Mouse (Mus musculus) CD4-positive, CD25-positive, alpha-beta regulatory T cell, adult 2 months (primary cell): ENCODE results near the gene Gm20388.

Experiments
- DNase-seq: peaks from one replicate; pipeline ENCODE4 v3.0.0-alpha.2; 2012; ENCODE audit warnings: low read depth, low spot score

Gene Gm20388

DNA sequence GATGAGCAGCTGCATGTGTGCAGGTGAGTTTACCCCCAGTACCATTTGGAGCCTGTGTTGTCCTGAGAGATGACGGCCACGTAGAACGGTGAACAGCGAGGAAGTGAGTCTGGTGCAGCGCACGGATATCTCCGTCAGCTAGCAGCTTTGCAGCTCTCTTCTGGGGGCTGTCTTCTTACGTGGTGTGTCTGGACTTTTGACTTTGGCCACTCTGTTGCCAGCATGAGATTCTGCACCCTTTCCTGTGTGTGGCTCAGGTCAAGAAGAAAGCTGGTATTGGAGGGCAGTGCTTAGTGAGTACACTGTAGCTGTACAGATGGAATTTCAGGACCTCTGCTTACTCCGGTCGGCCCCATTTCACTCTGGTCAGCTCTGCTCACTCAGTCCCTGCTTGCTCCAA is 47.4 kb downstream of the Gm20388 start:
- no peak for DNase-seq

GRCm38 (mm10) chr8:119960531-119961104 is 50.0 kb downstream of the Gm20388 start:
- no peak for DNase-seq

DNA sequence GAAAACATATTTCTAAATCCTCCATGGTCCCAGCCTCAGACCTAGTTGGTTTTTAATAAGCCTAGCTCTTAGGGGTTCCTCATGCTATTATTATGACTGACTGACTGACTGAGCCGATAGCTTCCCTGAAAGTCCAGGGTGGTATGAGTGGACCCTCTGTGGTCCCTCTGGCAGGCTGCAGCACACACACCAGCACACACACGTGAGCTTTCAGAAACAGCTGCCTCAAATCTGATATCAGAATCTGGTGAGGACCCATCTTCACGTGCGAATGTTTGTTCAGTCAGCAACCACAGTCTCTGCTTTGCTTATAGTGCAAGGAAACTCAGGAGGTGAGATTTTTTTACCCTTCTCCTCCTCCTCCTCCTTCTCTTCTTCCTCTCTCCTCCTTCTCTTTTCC is 54.2 kb downstream of the Gm20388 start:
- DNase-seq, result no peak

DNA sequence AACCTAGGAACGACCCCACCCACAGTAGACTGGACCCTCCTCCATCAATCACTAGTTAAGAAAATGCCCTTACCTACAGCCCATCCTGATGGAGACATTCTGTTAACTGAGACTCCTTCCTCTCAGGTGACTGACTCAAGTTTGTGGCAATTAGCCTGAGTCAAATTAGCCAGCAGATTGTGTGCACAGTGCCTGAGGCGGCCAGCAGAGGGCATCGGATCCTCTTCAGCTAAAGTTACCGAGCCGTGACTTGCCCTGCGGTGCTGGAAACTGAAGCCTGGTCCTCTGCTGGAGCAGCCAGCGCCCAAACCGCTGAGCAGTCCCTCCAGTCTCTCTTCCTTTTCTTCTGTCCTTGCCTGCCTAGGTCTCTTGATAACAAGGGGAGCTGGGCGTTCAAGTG is 56.8 kb downstream of the Gm20388 start:
- no peak for DNase-seq

DNA sequence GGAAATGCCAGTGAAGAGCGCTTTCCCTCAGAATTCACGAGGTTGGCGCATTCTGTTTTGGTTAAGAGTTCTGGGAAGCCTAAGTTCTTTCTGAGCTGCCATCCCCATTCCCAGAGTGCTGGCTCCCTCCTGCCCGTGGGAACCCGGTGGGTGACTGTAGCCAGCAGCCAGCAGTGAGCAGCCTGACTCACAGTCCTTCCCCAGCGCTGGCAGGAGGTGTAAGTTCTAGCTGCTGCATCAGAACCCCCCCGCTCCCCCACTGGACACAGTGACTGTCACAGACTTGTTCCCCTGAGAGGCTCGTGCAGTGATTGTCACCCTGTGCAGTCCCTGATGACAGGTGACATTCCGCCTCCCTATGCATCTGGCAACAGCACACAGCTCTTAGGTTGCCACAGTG is 59.5 kb downstream of the Gm20388 start:
- DNase-seq, result no peak

GRCm38 (mm10) chr8:119972558-119972957 is 61.9 kb downstream of the Gm20388 start:
- DNase-seq, result peak; percentile 15

GRCm38 (mm10) chr8:119978770-119979381 is 68.2 kb downstream of the Gm20388 start:
- DNase-seq, result no peak

GRCm38 (mm10) chr8:119981253-119981652 is 70.6 kb downstream of the Gm20388 start:
- DNase-seq, result no peak

DNA sequence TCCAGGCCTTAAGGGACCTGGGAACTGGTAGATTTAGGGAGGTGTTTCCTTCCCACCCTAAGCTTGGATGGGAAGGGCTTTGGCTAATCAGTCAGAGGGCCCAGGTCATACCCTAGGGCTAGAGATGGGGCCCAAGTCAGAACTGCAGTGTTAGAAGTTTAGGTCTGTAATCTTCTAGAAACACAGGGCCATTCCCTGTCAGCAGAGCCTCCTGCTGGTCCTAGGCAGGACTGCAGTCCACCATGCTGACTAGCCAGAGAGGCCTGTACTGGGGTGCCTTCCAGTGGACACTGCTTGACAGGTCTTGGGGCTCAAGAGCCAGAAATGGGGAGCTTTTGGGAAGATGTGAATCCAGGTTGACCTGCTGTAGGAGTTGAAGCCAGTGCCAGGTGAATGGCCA is 73.4 kb downstream of the Gm20388 start:
- peak; percentile 58 for DNase-seq

- DNase-seq, result no peak
Measured at GRCm38 (mm10) chr8:119986174-119986573, 75.5 kb downstream of the Gm20388 start.

- DNase-seq, result no peak
Measured at GRCm38 (mm10) chr8:119988087-119988486, 77.4 kb downstream of the Gm20388 start.

GRCm38 (mm10) chr8:119992249-119992648 is 81.6 kb downstream of the Gm20388 start, which contains the start of gene Crispld2:
Gene Crispld2, plus strand, starts transcription at chr8:119992438.
- DNase-seq, result peak; percentile 65

DNA sequence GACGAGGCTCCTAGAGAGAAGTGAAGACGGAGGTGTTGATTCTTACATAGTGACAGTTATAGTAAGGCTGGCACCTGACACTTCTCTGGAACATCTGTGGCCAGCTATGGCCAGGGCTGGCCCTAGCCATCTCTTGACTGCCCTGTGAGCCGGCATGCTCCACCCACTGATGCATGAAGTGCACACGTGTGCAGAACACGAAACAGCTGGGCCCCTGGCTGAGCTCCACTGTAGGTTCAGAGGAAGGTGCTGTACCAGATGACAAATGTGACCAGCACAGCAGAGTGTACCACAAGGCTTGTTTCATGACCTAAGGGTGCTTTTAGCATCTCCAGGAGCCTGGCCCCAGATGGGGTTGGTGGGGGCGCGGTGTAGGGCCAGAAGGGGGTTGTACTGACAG is 83.5 kb downstream of the Gm20388 start:
- no peak for DNase-seq

GRCm38 (mm10) chr8:119994556-119994955 is 83.9 kb downstream of the Gm20388 start:
- no peak for DNase-seq

DNA sequence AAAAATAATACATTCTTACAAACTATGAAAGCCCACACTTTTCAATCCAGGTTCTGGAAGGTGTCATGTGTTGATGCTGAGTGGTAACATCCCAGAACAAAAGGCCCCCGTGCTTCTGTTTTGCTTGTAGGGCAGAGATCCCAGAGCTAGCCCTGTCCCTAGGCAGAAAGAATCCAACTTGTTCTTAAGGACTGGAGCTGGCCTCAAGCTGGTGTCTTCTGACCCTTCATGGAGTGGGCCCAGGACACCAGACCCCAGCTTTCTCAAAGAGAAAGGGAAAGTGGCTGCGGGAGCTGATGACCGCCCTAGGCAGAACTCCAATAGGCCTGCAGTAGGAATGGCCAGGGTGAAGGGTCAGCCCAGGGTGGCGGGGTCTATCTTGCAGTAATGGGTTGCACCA is 86.6 kb downstream of the Gm20388 start:
- DNase-seq, result no peak

DNA sequence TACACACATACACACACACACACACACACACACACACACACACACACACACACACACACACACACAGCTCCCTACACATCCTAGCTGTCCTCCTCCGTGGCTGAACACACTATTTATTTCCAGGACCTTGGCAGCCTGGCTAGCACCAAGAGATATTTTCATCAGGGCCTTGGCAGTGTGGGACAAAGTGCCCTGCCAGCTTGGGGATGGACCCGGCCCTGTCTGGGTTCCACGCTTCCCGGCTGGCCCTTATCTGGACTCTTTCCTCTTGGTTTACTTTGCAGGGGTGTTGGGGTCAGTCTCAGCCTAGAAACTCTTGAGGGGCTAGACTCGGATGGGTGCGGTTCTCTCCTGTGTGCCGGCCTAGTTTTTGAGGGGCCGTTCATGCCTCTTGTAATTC is 89.8 kb downstream of the Gm20388 start:
- no peak for DNase-seq

DNA sequence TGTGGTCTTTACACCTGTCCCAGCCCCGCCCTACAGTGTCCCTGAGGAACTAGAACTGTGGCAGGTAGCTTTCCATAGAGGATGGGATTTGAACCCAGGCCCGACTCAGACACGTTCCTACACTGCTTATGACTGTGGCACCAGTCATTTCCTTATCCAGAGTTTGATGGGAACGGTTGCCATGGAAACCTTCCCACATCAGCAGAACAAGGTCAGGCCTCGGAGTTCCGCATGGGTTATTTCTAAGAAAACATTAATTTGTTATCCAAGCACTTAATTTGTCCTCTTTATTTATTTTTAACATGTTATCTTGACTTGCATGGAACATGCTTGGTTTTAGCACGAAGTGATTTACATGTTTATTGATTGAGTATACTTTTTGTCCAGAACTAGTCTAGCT is 91.1 kb downstream of the Gm20388 start:
- DNase-seq, result no peak

GRCm38 (mm10) chr8:120002348-120002747 is 91.7 kb downstream of the Gm20388 start:
- DNase-seq, result no peak

GRCm38 (mm10) chr8:120004154-120004702 is 93.6 kb downstream of the Gm20388 start:
- DNase-seq, result no peak

DNA sequence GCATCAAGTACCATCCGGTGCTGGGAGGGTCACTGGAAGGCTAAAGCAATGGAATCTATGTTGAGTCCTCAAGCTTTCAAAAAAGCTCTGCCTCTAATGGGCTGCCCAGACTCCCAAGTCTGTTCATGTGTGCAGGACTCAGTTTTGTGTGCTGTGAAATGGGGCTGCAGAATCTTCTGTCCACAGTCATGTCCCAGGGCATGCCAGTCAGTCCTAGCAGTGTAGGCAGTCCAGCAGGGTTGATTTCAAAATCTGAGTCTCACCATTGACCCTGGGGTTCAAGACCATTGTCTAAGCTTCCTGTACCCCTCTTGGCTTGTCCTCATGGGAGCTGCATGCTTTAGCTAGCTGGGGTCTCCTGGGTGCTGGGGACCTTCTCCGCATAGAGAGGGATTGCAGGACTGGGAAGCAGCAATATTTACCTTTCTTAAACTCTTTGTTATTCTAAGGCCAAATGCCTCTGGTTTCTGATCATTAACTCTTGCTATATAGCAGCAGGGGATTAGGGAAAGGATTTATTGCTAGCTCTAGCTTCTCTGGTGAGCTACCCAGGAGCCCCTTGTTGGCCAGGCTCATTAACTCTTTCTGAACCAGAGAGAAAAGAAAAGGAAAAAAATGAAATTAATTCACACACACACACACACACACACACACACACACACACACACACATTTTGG is 94.2 kb downstream of the Gm20388 start:
- DNase-seq, result no peak

GRCm38 (mm10) chr8:120006645-120007160 is 96.1 kb downstream of the Gm20388 start:
- no peak for DNase-seq

DNA sequence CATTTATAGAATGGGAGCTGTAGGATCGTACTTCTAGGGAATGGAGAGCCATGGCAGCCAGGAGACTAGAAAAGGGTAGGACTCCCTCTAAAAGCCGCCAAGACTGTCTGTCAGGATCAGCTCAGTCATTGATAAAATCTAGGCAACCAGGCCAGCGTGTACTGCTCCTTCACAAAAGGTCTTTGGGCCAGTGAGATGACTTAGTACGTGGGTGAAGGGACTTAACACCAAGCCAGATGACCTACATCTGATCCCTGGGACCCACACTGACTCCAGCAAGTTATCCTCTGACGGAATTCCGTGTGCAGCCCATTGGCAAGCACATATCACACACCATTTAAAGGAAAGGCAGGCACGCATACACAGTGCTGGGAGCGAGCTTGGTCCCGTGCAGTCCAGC is 96.5 kb downstream of the Gm20388 start:
- DNase-seq, result no peak

GRCm38 (mm10) chr8:120009284-120009683 is 98.6 kb downstream of the Gm20388 start:
- no peak for DNase-seq
